Mouse (Mus musculus) kidney, embryonic 14.5 days (tissue): Measurements from ENCODE around the gene Apoa5. TPM values are rescaled to one million over a fixed set of nuclear protein-coding genes. Genes with fewer than 3 reads are reported as not detected.

ENCODE experiments used
- ATAC-seq: fragments of 200-750 bp; cut with Nextera tagmentation; 2 replicates; pipeline ENCODE4 v1.8.0; 2017; ENCODE audit warnings: moderate number of reproducible peaks, mild to moderate bottlenecking, moderate TSS enrichment, moderate library complexity; ENCODE audit not compliant: low FRiP score, low TSS enrichment
- H3K27ac ChIP-seq: fragments of 300-500 bp; sonication (generic); 2 replicates; pipeline ENCODE4 v1.5.1; 2014; ENCODE audit warnings: low read depth, mild to moderate bottlenecking, low read length, moderate library complexity, mixed read lengths
- H3K27me3 ChIP-seq: fragments of 300-500 bp; sonication (generic); 2 replicates; pipeline ENCODE4 v1.6.1; 2014; ENCODE audit warnings: mild to moderate bottlenecking, low read length; ENCODE audit not compliant: control insufficient read depth, insufficient read depth
- H3K36me3 ChIP-seq: fragments of 300-500 bp; sonication (generic); 2 replicates; pipeline ENCODE4 v1.6.1; 2014; ENCODE audit warnings: low read length, mixed read lengths; ENCODE audit not compliant: control insufficient read depth, insufficient read depth
- H3K4me1 ChIP-seq: fragments of 300-500 bp; sonication (generic); 2 replicates; pipeline ENCODE4 v1.6.1; 2014; ENCODE audit warnings: low read length, mixed read lengths; ENCODE audit not compliant: control insufficient read depth, insufficient read depth
- H3K4me2 ChIP-seq: fragments of 300-500 bp; sonication (generic); replicated peaks from 2 replicates; pipeline ENCODE4 v1.6.1; 2014; ENCODE audit warnings: low read depth, mild to moderate bottlenecking, low read length
- H3K4me3 ChIP-seq: fragments of 300-500 bp; sonication (generic); 2 replicates; pipeline ENCODE4 v1.5.1; 2014; ENCODE audit warnings: mild to moderate bottlenecking, low read length
- H3K9ac ChIP-seq: fragments of 300-500 bp; sonication (generic); 2 replicates; pipeline ENCODE4 v1.6.1; 2014; ENCODE audit warnings: low read depth, mild to moderate bottlenecking, low read length, moderate library complexity
- H3K9me3 ChIP-seq: fragments of 300-500 bp; sonication (generic); 2 replicates; pipeline ENCODE4 v1.6.1; 2016; ENCODE audit warnings: low read length; ENCODE audit not compliant: control insufficient read depth
- WGBS: fragments of 180-500 bp; shearing (Covaris S2); extraction: QIAGEN DNeasy Blood & Tissue Kit; methylation state at CpG from one replicate; pipeline ENCODE4 v1.1.7; 2014; 5-methylcytosine and 5-hydroxymethylcytosine counted together
- polyA plus RNA-seq: library from polyadenylated mRNA; unstranded; fragments of >200 nt; fragmentation: Nextera tagmentation; extraction: Ambion mirVana; gene quantifications from 2 replicates; pipeline ENCODE4 v1.2.1, GENCODE M21; 2014

Gene Apoa5
- polyA plus RNA-seq, result not detected in 2 replicates

- Histone ChIP-seq H3K4me2 (no peak within 1 kb of the TSS), H3K27ac (no peak within 1 kb of the TSS), H3K4me1 (0 out of 2 replicates have a peak, but pooled peaks cover 8% of the 10 kb centered on the region), H3K9me3 (no peaks in the 10 kb centered on the region), H3K27me3 (peaks cover 9% of the 10 kb centered on the region; the same call in 1 of the 2 replicates), H3K9ac (no peak within 1 kb of the TSS), H3K4me3 (no peak within 1 kb of the TSS), H3K36me3 (no peaks in the 10 kb centered on the region)
- WGBS, result 63% methylated on average over 7 of the region's 7 CpGs
- ATAC-seq, result no peak
Measured at GRCm38 (mm10) chr9:46268343-46268873, at the start of gene Apoa5. Apoa5 (plus strand) TSS chr9:46268633.

GRCm38 (mm10) chr9:46223090-46223489 is 45.3 kb upstream of the Apoa5 start:
- Histone ChIP-seq H3K4me2 (no peak overlapping the region), H3K4me3 (no peak overlapping the region)

DNA sequence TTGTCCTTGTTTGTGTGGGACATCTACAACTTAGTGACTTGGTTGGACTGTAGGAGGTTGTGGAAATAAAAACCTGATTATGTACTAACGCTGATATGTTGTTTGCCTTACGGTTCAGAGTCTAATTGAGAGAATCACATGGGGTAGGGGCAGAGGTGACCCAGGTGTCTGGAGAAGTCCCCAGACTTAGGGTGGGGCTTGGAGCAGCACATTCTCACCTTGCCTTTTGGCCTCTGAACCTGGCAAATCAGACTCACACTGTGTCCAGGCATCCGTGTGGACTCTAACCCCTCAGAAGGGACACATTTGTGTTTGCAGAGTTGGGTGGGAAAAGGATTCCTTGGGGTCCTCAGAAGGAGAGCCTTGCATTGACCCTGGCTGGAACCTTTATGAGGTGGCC is 44.3 kb upstream of the Apoa5 start:
- Histone ChIP-seq H3K4me1 (0 out of 2 replicates have a peak, but pooled peaks cover 3% of the 10 kb centered on the region), H3K27ac (no peak overlapping the region), H3K36me3 (peaks cover 33% of the 10 kb centered on the region; the same call in 1 of the 2 replicates), H3K4me2 (no peak overlapping the region), H3K9me3 (no peaks in the 10 kb centered on the region), H3K27me3 (no peaks in the 10 kb centered on the region), H3K9ac (no peak overlapping the region), H3K4me3 (no peak overlapping the region)
- WGBS, result 65% methylated on average over 3 of the region's 3 CpGs
- no peak for ATAC-seq

More at GRCm38 (mm10) chr9:46223090-46223489, 45.3 kb upstream of the Apoa5 start:
- no peaks in the 10 kb centered on the region for H3K9me3 ChIP-seq
- H3K27me3 ChIP-seq, result no peaks in the 10 kb centered on the region
- H3K27ac ChIP-seq, result no peak overlapping the region
- WGBS, result 90% methylated on average over 6 of the region's 6 CpGs
- 0 out of 2 replicates have a peak, but pooled peaks cover 3% of the 10 kb centered on the region for H3K4me1 ChIP-seq
- H3K36me3 ChIP-seq, result peaks cover 34% of the 10 kb centered on the region; the same call in 1 of the 2 replicates
- no peak for ATAC-seq
- H3K9ac ChIP-seq, result no peak overlapping the region

DNA sequence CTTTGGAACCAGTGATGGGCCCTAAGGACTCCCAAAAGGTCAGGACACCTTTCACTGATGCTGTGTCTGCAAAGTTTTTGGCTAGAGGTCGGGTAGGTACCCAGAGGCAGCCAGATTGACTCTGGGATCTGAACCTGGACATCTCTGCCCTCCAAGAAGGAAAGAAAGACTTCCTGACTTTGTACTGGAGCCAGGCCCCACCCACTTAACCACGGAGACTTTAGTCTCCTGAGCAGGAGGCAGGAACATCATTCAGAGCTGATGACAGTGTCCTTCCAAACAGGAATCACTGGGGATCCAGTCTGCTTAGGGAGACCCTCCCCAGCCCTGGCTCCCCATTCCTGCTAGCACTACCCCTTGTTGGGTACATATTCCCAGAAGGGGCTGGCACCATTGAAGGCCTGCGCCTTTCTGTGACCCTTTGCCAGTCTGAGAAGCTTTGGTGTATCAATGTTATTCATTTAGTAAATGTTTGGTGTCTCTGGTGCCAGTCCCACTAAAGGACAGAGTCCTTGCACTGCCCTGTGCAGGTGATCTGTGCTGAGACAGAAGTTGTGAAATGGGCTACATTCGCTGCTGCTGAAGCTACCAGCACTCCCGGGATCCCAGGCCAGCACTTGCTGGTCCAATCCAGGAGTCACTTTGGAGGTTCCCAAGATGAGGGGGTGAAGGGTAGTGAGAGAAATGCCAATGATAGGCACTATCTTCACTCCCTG is 43.3 kb upstream of the Apoa5 start:
- Histone ChIP-seq H3K9ac (no peak overlapping the region), H3K4me2 (no peak overlapping the region), H3K4me3 (no peak overlapping the region), H3K27me3 (no peaks in the 10 kb centered on the region), H3K36me3 (peaks cover 25% of the 10 kb centered on the region; the same call in 1 of the 2 replicates), H3K27ac (no peak overlapping the region), H3K4me1 (0 out of 2 replicates have a peak, but pooled peaks cover 1% of the 10 kb centered on the region), H3K9me3 (no peaks in the 10 kb centered on the region)
- no peak for ATAC-seq
- 65% methylated on average over 5 of the region's 5 CpGs for WGBS

DNA sequence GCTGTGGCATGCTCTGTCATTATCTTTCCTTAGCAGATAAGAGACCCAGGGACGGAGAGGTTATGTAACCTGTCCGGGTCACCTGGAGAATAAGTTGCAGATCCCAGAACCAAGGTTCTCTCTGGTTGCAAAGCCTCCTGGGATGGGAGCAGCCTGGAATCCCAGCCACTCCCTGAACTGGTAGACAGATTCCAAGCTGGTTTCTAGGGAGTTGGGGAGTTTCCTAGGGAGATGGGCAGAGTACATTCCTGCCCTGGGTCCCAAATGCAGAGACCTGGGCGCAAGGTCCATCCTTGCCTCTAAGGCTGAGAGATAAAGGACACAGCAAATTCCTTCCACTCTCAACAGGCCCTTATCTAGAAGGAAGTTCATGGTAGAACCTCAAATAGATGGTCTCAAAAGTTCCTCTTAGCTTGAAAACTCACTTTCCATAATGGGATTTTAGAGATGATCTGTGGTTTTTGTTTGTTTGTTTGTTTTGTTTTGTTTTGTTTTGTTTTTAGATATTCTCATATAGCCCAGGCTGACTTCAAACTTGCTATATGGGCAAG is 41.3 kb upstream of the Apoa5 start:
- Histone ChIP-seq H3K36me3 (peaks cover 7% of the 10 kb centered on the region; the same call in 1 of the 2 replicates), H3K27ac (no peak overlapping the region), H3K4me1 (0 out of 2 replicates have a peak, but pooled peaks cover 5% of the 10 kb centered on the region), H3K4me2 (no peak overlapping the region), H3K4me3 (no peak overlapping the region), H3K27me3 (no peaks in the 10 kb centered on the region), H3K9me3 (no peaks in the 10 kb centered on the region), H3K9ac (no peak overlapping the region)
- WGBS, result 93% methylated on average over 3 of the region's 3 CpGs
- ATAC-seq, result no peak

GRCm38 (mm10) chr9:46228491-46228890 is 39.9 kb upstream of the Apoa5 start, which contains the start of gene Apoa1:
Apoa1 (plus strand) TSS chr9:46228580.
- Histone ChIP-seq H3K4me3 (no peak within 1 kb of the TSS), H3K36me3 (no peaks in the 10 kb centered on the region), H3K27me3 (no peaks in the 10 kb centered on the region), H3K4me1 (0 out of 2 replicates have a peak, but pooled peaks cover 5% of the 10 kb centered on the region), H3K4me2 (no peak within 1 kb of the TSS), H3K9ac (no peak within 1 kb of the TSS), H3K9me3 (no peaks in the 10 kb centered on the region), H3K27ac (no peak within 1 kb of the TSS)
- no peak for ATAC-seq
- WGBS, result 52% methylated on average over 9 of the region's 9 CpGs

- H3K4me3 ChIP-seq, result peak overlapping the region; percentile 48
- H3K4me2 ChIP-seq, result peak overlapping the region; percentile 80
- H3K9ac ChIP-seq, result peak overlapping the region; percentile 63
- WGBS, result 15% methylated on average over 37 of the region's 37 CpGs
- peak; percentile 94 for ATAC-seq
- H3K4me1 ChIP-seq, result 0 out of 2 replicates have a peak, but pooled peaks cover 5% of the 10 kb centered on the region
- no peaks in the 10 kb centered on the region for H3K36me3 ChIP-seq
- H3K27me3 ChIP-seq, result no peaks in the 10 kb centered on the region
- H3K9me3 ChIP-seq, result no peaks in the 10 kb centered on the region
- no peak overlapping the region for H3K27ac ChIP-seq
Measured at GRCm38 (mm10) chr9:46229573-46230449, 38.6 kb upstream of the Apoa5 start.

GRCm38 (mm10) chr9:46230450-46230975 is 37.9 kb upstream of the Apoa5 start:
- no peak overlapping the region for H3K27ac ChIP-seq
- no peaks in the 10 kb centered on the region for H3K27me3 ChIP-seq
- 9% methylated on average over 13 of the region's 13 CpGs for WGBS
- H3K4me3 ChIP-seq, result peak overlapping the region; percentile 48
- no peaks in the 10 kb centered on the region for H3K9me3 ChIP-seq
- H3K9ac ChIP-seq, result peak overlapping the region; percentile 63
- no peak; the same call in 1 of the 2 replicates for ATAC-seq
- peak overlapping the region; percentile 80 for H3K4me2 ChIP-seq
- H3K4me1 ChIP-seq, result 0 out of 2 replicates have a peak, but pooled peaks cover 5% of the 10 kb centered on the region
- H3K36me3 ChIP-seq, result no peaks in the 10 kb centered on the region
